Mouse (Mus musculus) lung, adult 2 months (tissue): ENCODE results near the gene Sirt5.

Experiments
- CTCF ChIP-seq: fragments of 200-500 bp; IDR thresholded peaks from 2 replicates; pipeline ENCODE4 v1.5.1; 2011; ENCODE audit warnings: mild to moderate bottlenecking, low read length, control low read depth; ENCODE audit not compliant: insufficient read depth
- POLR2A ChIP-seq: fragments of 200-500 bp; IDR thresholded peaks from 2 replicates; pipeline ENCODE4 v1.6.1; 2011; ENCODE audit warnings: low read depth, mild to moderate bottlenecking, control low read depth, low read length, borderline replicate concordance; ENCODE audit errors: extremely low read depth

GRCm38 (mm10) chr13:43336425-43337221 is 28.7 kb upstream of the Sirt5 start:
- TF ChIP-seq POLR2A (no peak), CTCF (no peak)
